Mouse (Mus musculus): ENCODE measurements around the gene Fam216a.
A peak's percentile ranks its signal among the peaks of the same experiment; 100 is the strongest.

The Fam216a gene

GRCm38 (mm10) chr5:122323523-122323922, 48.6 kb downstream of the Fam216a start:
- DNase-seq (ENCODE audit: low read depth, low spot score) = peak; percentile 59

- DNase-seq (ENCODE audit: low read depth, low spot score) = no peak
These were observed 51.9 kb downstream of the Fam216a start for GRCm38 (mm10) chr5:122320205-122320781.

- DNase-seq (ENCODE audit: low read depth, low spot score) = peak; percentile 38
These were observed 52.5 kb downstream of the Fam216a start for GRCm38 (mm10) chr5:122319474-122320204.

- DNase-seq (ENCODE audit: low read depth, low spot score) = peak; percentile 71
These were observed 53.2 kb downstream of the Fam216a start for GRCm38 (mm10) chr5:122318976-122319375.

GRCm38 (mm10) chr5:122318100-122318499, 54.1 kb downstream of the Fam216a start:
- DNase-seq (ENCODE audit: low read depth, low spot score) = peak; percentile 78

GRCm38 (mm10) chr5:122317329-122318045, 54.7 kb downstream of the Fam216a start:
- no peak for DNase-seq (ENCODE audit: low read depth, low spot score)

GRCm38 (mm10) chr5:122314966-122315667, 57.0 kb downstream of the Fam216a start:
- peak; percentile 51 for DNase-seq (ENCODE audit: low read depth, low spot score)

Measured in ZHBTc4 (cell line).